Mouse (Mus musculus): Measurements from ENCODE around the gene Anxa11.
"Not testable (repeated sequence)": the region's sequence is repeated elsewhere in the genome, so short reads cannot be mapped to it uniquely, and the experiment has no call there.

Gene Anxa11

DNA sequence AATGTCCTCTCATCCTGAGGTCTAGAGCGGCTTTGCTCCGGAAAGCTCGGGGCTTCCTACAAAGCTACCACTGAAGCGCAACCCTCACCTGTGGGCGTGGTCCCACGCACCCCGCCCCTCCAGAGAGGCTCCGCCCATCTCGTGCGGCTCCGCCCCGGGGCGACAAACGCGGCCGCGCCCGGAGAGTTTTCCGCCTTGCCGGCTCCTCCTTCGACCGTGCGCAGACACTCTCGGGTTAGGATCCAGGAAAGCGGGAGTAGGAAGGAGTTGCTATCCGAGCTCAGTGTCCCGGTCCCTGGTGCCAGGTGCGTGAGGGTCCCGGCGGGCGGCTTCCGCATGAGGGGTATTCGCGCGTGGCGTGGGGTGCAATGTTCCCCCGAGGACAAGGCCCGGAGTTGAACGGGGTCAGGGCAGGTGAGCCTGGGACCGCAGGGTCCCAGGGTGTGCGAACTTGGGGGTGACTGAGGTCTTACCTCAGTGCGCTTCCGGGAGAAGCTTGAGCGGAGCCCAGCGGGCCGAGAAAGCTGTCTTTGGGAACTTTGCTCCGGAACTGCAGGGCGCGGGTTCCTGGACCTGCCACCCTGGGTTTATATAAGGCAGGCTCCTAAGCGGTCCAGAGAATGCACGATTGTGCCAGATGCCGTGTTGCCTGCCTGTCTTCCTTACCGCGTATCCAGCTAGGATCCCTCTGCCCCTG is at the start of gene Anxa11:
Anxa11 (plus strand) TSS at position 166 of the 697 bp plus-strand sequence.
- DNase-seq (ENCODE audit: extremely low spot score, low read depth, low spot score) = peak; percentile 22

DNA sequence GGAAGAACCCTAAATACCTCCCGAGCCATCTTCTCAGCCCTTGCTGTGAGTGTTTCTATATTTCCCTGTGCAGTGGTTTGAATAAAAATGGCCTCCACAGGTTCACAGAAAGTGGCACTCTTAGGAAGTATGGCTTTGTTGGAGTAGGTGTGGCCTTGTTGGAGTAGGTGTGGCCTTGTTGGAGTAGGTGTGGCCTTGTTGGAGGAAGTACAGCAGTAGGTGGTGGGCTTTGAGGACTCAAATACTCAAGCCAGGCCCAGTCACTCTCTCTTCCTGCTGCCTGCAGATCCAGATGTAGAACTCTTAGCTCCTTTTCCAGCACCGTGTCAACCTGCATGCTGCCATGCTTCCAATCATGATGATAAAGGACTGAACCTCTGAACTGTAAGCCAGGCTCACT is 47.6 kb upstream of the Anxa11 start:
- DNase-seq (ENCODE audit: extremely low spot score, low read depth, low spot score) = no peak

DNA sequence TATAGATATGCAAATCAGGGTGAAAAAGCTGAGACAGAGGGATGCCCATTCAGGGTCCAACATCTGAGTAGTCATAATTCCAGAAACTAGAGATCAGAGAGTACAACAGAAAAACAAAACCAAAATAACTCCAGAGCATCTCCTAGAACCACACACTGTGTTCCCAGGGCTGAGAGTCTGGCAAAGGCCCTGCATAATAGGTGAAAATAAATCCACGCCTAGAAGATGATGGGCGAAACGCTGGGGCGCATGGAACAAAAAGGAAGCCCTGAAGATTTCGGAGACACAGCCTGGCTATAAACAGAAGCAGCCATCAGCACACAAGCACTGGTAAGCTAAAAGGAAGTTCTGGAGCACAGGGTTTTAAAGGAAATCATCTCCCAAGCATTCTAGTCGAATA is 46.9 kb upstream of the Anxa11 start:
- DNase-seq (ENCODE audit: extremely low spot score, low read depth, low spot score) = no peak

DNA sequence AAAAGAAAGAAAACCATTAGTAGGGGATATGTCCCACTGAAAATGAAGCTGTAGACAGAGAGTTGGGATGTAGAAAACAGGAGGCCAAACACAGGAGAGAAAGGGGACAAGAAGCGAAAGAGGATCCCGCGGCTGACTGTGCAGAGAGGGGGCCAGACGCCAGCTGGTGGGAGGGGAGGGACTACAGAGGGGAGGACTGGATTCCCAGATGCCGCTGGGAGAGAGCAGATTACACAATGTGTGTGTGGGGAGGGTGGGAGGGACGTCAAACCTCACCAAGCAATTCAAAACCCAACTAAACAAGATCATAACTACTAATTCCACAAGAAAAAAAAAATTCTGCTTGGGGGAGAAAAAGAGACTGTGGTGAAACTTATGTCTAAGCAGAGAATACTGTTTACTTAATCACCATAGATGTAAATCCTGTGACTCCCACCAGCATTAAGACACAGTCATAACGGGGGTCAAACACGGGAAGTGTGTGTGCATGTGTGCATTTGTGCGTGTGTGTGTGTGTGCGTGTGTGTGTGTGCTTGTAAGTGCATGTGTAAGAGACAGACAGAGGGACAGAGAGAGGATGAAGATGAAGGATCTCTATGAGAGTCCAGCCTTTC is 46.3 kb upstream of the Anxa11 start:
- no peak for DNase-seq (ENCODE audit: extremely low spot score, low read depth, low spot score)

DNA sequence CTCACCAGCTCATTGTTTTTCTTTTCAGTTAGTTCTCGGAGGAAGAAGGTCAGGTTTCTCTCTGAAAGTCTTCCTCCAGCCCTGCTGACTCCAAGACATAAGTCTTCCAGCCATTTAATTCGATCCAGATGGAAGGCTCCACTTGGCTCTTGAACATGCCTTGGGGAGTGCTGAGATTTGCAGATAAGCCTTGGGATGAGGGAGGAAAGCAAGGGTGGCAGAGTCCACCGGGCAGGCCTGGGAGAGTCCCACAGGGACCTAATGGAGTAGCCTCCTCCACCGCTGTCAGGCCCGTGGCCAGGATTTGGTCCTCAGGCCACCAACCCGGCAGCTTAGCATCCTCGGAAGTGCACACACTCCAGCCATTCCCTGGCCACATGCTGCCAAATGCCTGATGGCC is 45.3 kb upstream of the Anxa11 start:
- peak; percentile 42 for DNase-seq (ENCODE audit: extremely low spot score, low read depth, low spot score)

DNA sequence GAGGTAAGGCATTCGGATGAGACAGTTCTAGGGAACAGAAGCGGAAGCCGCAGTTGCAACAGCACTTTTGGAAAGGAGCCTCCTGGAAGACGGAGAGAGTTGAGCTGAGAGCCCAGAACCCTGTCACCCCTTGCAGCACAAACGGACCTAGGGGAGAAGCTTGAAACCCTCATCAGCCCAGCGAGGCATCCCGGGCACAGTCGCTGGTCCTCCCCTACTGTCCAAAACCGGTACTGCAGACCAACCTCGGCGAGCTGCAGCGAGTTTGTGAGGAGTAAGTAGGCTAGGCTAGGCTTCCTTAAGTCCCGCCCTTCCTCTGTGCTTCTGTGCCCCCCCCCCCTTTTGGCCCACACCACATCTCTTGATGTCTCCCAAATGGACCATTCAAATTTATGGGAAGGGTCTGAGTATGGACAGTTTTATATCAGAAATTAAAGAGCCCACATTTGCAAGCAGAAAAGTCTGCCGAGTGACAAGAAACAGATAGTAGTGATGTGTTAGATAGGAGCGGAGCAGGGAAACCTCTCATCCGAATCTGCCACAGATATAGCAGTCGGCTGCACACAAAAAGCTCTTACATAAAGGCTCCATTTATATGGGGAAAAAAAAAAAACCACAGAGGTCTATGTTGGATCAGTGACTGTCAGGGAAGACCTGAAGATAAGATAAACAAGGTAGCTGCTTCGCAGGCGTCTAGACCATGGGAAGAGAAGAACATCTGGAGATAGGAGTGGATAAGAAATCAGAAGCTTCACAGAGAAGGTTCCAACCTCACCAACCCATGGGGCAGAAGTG is 41.6 kb upstream of the Anxa11 start:
- peak; percentile 50 for DNase-seq (ENCODE audit: extremely low spot score, low read depth, low spot score)

DNA sequence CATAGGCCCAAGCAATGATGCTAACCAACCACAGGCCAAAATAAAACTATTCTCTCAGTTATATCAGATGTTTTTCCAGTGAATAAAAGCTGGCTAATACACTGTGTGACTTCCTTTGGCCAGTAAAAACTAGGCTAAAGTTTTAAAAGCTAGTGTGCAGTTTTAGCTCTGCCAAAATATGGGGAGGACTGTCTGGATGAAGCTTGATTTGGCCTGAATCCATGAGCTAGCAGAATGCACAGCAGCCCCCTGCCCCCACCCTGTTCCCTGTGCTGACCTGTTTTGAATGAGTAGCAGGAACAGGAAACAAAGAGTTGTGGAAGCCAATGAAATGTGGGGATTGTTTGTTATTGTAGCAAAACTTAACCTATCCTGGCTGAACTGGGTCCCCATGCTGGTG is 39.4 kb upstream of the Anxa11 start:
- no peak for DNase-seq (ENCODE audit: extremely low spot score, low read depth, low spot score)

DNA sequence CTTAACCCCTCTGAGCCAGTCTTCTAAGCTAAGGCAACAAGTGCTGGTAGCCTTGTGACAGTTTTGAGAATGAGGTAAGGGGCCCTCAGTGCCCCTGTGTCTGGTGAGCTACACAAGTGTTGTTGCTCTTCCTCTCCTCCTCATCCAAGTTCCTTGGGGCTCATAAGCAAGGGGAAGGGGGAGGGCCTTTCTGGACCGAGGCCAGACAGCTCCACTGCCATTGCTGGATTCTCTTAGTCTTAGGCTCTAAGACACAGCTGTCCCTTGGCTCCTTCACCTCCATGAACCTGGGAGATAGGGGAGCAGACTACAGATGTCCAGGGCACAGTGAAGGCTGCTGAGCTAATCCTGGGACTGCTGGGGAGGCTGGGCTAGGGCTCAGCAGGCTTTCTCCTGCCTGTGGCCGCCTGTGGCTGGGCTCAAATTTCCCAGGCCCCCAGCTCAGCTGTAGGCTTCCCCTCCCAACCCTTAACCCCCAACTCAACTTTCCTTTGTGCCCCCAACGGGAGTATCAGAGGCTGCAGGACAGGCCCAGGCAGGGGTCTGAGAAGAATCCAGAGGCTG is 38.6 kb upstream of the Anxa11 start:
- DNase-seq (ENCODE audit: extremely low spot score, low read depth, low spot score) = no peak

DNA sequence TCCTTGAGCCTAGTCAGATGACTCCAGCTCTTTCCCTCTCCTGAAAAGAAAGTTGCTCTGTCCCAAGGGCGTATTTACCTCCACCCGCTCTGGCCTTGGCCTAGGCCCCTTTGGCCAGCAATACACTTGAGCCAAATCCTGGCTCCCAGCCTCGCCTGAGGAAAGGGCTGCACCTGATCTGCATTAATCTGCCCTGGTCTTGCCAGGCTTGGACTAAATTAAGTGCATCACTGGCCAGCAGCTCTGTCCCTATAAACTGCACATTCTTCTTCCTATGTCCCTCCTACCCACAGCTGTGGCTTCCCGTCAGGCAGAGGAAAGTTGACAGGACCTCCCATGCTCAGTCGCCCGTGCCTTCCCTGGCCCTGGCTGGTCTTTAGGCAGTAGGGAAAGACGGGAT is 36.1 kb upstream of the Anxa11 start:
- no peak for DNase-seq (ENCODE audit: extremely low spot score, low read depth, low spot score)

DNA sequence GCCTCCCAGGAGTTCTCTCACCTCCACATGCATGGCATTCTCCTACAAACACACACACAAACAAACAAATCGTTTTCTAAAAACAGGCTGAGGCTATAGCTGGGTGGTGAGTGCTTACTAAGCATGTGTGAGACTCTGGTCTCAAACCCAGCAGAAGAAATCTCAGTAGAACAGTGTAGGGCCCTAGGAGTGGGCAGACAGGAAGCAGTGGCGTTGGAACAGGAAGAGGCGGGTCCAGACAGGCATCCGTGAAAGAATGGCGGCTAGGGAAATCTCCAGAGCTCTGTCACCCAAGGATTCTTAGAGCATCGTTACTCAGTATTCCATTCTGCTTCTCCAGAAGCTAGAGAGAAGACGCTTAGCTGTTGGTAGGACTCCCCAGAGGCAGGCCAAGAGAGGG is 35.4 kb upstream of the Anxa11 start:
- DNase-seq (ENCODE audit: extremely low spot score, low read depth, low spot score) = no peak

DNA sequence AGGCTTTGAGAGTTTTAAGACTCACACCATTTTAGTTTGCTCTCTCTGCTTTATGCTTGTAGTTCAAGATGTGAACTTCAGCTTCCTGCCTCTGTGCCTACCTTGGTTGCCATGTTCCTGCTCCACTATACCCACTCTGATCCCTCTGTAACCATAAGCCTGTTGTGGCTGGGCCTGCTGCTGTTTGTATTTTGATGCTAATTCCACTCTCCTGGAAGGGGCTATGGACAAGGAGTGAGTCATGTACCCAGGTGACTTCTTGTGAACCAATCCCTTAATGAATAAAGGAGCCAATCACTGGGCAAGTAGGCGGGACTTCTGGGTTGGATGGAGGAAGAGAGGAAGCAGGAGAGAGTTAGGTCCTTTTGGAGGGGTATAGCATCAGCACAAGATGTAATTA is 30.9 kb upstream of the Anxa11 start:
- not testable (repeated sequence) for DNase-seq (ENCODE audit: extremely low spot score, low read depth, low spot score)

DNA sequence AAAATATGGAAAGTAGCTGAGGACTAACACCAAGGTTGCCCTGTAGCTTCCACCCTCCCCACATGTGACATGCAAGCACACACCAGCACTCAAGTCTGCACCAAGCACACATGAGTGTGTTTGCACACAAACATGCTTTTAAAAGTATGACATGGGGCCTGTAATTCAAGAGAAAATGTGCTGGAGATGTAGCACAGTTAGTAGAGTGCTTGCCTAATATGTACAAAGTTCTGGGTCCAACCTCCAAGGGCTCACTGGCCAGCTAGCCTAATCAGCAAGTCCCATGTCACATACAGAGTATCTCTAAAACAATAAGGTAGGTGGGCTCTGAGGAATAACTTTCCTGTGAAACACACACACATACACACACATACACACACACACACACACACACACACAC is 27.8 kb upstream of the Anxa11 start:
- no peak for DNase-seq (ENCODE audit: extremely low spot score, low read depth, low spot score)

DNA sequence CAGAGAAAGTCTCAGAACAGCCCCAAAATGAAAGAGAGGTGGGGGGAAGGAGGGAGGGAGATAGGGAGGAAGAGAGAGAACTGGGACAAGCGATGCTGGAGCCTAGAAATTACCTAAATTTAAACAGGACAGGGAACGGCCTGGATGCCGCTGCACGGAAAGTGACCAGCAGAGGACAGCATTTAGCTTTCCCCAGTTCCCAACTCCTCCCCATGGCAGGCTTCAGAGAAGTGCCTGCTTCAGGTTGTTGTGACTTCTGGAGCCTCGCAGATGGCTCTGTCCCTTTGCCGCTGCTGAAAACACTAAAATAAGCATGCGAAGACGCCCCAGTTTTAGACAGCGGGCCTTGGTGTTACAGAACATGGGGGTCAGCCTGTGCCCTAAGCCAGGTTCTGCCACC is 25.5 kb upstream of the Anxa11 start:
- peak; percentile 56 for DNase-seq (ENCODE audit: extremely low spot score, low read depth, low spot score)

DNA sequence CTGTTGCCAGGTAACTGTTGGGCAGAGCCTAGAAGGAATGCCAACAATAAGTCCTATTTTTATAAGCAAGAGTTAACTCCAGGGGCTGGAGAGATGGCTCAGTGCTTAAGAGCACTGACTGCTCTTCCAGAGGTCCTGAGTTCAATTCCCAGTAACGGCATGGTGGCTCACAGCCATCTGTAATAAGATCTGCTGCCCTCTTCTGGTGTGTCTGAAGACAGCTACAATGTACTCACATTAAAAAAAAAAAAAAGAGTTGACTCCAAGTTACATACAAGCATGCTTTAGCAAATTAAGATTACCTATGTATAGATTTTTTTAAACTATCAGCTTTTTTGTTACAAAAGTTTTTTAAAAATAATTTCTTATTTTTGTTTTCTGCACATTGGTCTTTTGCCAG is 19.4 kb upstream of the Anxa11 start:
- no peak for DNase-seq (ENCODE audit: extremely low spot score, low read depth, low spot score)

DNA sequence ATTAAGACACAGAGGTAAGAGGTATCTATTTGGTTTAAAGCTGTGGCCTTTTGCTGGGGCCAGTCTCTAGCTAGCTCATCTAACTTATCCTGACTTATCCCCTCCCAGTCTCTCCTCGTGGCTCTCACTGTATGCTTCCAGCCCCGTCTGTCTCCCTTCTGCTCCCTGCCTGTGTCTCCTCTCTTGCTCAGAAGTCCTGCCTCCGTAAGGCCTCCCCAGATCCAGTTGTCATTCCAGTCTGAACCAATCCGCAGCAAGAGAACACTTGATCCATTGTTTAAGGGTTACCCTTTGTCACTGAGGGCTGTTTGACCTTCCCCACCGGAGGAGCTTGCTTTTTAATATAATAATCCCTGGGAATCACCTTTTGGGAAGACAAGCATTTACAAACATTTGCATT is 17.0 kb upstream of the Anxa11 start:
- no peak for DNase-seq (ENCODE audit: extremely low spot score, low read depth, low spot score)

DNA sequence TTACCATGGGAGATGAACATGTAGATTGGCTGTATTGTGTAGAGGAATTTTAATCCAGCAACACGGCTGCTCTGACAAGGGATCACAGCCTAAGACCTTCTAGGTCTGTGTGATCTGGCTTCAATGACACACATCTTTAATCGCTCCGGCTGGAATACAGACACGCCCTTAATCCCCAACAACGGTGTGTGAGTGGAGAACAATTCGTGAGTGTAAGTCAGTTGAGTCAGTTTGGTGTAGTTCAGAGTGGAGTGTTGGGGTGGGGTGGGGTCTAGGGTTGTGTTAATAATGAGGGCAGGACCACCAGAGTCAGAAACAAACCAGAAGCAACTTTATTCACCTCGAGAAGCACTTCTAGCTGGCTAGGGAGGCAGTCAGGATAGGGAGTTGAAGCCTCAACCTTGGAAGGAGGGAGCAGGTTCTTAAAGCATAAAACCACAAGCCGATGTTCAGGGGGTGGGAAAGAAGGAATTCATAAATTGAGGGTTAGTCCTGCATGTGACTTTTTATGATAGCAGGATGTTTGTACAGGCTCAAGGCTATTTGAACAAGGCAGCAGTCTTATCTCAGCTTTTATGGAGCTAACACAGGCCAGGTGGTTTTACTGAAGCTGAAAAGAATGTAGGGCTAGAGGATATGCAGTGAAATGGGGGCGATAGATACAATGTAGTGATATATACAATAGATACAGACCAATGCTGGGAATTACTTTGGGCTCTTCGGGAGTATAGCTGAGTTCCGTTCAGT is 15.9 kb upstream of the Anxa11 start:
- DNase-seq (ENCODE audit: extremely low spot score, low read depth, low spot score) = no peak

DNA sequence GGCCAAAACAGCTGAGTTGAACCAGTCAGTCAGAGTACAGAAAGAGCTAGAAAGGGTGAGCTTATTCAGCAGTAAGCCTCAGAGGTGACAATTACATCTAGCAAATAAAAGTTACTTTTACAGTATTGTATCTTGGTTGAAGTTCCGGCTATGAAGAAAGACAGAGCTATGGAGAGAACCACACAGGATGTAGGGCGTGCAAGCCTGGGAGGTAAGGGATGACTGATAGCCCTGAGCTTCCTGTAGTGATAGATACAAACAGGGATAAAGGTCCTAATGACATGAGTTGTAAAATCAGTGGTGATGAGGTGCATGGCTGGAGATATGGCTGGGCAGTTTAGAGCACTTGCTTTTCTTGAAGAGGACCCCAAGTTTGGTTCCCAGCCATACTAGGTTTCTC is 15.1 kb upstream of the Anxa11 start:
- no peak for DNase-seq (ENCODE audit: extremely low spot score, low read depth, low spot score)

DNA sequence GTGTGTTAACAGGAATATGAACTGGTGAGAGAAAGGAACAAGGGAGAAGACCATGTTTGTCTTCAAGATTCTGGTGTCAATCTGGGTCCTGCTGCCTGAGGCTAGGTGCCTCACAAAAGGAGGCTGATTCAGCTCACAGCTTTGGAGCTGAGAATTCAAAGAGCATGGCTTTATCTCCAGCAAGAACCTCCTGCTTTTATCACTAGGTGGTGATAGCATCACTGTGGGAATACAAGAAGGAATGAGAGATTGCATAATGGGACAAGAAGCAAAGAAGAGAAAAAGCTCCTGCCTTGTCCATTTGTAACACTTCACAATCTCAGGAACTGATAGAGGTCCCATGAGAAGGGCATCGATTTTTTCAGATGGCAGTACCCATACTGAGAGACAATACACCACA is 10.6 kb upstream of the Anxa11 start:
- no peak for DNase-seq (ENCODE audit: extremely low spot score, low read depth, low spot score)

DNA sequence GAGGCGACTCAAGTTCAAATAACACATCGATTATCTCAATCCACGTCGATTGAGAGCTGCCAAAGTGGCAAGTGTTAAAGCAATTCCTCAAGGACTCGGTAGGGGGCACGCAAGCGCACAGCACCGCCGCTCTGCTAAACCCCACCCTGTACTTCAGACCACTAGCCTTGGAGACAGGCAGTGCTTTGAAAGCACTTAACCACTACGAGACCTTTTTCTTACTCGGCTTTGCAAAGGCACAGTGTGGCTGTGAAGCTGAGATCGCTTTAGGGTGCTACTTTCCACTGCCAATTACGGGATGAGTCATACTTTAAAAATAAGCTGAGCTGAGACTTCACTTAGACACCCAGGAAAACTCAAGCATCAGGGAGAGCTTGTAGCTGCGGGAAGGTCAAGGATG is 9.7 kb upstream of the Anxa11 start:
- DNase-seq (ENCODE audit: extremely low spot score, low read depth, low spot score) = no peak

DNA sequence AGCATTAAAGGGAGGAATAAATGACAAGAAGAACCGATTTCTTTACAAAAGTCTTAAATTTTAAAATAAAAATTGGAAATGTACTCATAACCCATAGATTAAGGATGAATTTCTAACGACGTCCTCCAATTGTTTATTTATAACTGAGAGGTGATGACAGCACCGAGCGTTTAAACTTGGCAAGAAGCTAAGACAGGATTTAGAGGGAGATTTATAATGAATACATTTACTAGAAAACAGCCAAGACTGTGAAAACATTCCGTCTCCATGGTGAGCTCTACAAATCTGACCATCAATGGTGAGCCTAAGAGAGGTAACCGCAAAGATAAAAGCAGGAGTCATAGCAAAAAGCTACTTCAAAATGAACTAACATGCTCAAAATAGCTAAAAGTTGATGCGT is 3.5 kb upstream of the Anxa11 start:
- DNase-seq (ENCODE audit: extremely low spot score, low read depth, low spot score) = no peak

DNA sequence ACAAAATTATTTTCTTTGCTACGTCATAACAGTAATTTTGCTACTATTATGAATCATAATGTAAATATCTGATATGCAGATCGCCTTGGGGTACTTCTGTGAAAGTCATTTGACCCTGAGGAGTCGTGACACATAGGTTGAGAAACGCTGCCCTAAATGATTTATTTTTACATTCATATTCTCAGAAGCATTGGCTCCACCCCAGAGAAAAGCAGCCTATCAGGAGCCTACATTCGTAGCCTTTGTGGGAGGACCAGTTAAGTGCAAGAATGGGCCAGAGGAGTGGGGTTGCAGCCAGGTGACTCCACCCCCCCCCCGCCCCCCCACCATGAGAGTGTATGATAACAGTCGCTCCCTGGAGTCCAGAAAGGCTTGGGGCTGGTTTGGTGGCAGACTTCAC is 2.2 kb upstream of the Anxa11 start:
- no peak for DNase-seq (ENCODE audit: extremely low spot score, low read depth, low spot score)
